Mouse (Mus musculus) embryonic facial prominence, embryonic 12.5 days (tissue): ENCODE measurements at regions not wholly inside any gene's neighbourhood (a gene's known extent, or its start where the extent isn't known, plus 50 kb on each side); places are given as distances from the start of the nearest gene placed in this dataset.

ENCODE experiments used
- ATAC-seq: fragments of 200-750 bp; cut with Nextera tagmentation; 2 replicates; pipeline ENCODE4 v1.8.0; 2017; ENCODE audit not compliant: insufficient number of reproducible peaks, insufficient read depth, low FRiP score, low TSS enrichment
- H3K27ac ChIP-seq: fragments of 300-500 bp; sonication (generic); 2 replicates; pipeline ENCODE4 v1.5.1; 2016; ENCODE audit warnings: mild to moderate bottlenecking
- H3K27me3 ChIP-seq: fragments of 300-500 bp; sonication (generic); 2 replicates; pipeline ENCODE4 v1.6.1; 2016; ENCODE audit warnings: mild to moderate bottlenecking, moderate library complexity
- H3K36me3 ChIP-seq: fragments of 300-500 bp; sonication (generic); 2 replicates; pipeline ENCODE4 v1.6.1; 2016; ENCODE audit warnings: mild to moderate bottlenecking
- H3K4me1 ChIP-seq: fragments of 300-500 bp; sonication (generic); 2 replicates; pipeline ENCODE4 v1.6.1; 2016
- H3K4me2 ChIP-seq: fragments of 300-500 bp; sonication (generic); replicated peaks from 2 replicates; pipeline ENCODE4 v1.6.1; 2016; ENCODE audit warnings: mild to moderate bottlenecking, moderate library complexity
- H3K4me3 ChIP-seq: fragments of 300-500 bp; sonication (generic); 2 replicates; pipeline ENCODE4 v1.5.1; 2016; ENCODE audit warnings: mild to moderate bottlenecking
- H3K9ac ChIP-seq: fragments of 300-500 bp; sonication (generic); 2 replicates; pipeline ENCODE4 v1.6.1; 2016; ENCODE audit warnings: mild to moderate bottlenecking, moderate library complexity
- H3K9me3 ChIP-seq: fragments of 300-500 bp; sonication (generic); 2 replicates; pipeline ENCODE4 v1.6.1; 2016; ENCODE audit warnings: mild to moderate bottlenecking, moderate library complexity
- WGBS: fragments of 180-500 bp; shearing (Covaris S2); methylation state at CpG from one replicate; pipeline ENCODE4 v1.1.7; 2016; 5-methylcytosine and 5-hydroxymethylcytosine counted together

- Histone ChIP-seq H3K27me3 (no peaks in the 10 kb centered on the region), H3K4me2 (0 out of 2 replicates have a peak overlapping the region, but pooled peaks have one; percentile 8), H3K9ac (no peak overlapping the region), H3K4me3 (no peak overlapping the region), H3K9me3 (no peaks in the 10 kb centered on the region), H3K27ac (peak overlapping the region; percentile 73), H3K4me1 (peaks cover 15% of the 10 kb centered on the region), H3K36me3 (no peaks in the 10 kb centered on the region)
- 13% methylated on average over 10 of the region's 10 CpGs for WGBS
- peak; percentile 28; the same call in 1 of the 2 replicates for ATAC-seq
Observed at GRCm38 (mm10) chr9:41334462-41335241, 173.2 kb upstream of the Ubash3b start.

DNA sequence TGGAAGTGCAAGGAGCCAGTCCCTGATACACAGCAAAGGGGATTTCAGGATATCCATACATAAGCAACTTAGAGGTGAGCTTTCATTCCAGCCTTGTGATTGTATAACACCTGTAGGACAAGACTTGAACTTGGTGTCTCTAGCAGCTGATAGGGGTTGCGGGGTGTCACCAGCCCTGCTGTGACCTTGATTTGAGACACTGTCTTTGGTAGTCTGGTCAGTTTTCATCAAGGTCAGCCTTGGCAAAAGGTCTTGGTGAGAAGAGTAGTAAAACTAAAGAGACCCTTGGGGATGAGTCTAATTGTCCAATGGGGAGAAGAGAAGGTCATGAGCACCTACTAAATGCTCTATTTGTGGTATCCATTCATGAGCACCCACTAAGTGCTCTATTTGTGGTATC lies 172.0 kb upstream of the Ubash3b start:
- no peak overlapping the region for H3K9ac ChIP-seq
- no peaks in the 10 kb centered on the region for H3K9me3 ChIP-seq
- WGBS, result 100% methylated on average over 1 of the region's 1 CpGs

GRCm38 (mm10) chr9:41328959-41329358 lies 167.5 kb upstream of the Ubash3b start:
- Histone ChIP-seq H3K4me3 (peak overlapping the region; percentile 15; the same call in 1 of the 2 replicates), H3K9ac (no peak overlapping the region), H3K4me2 (peak overlapping the region; percentile 35), H3K9me3 (no peaks in the 10 kb centered on the region), H3K36me3 (no peaks in the 10 kb centered on the region), H3K27me3 (no peaks in the 10 kb centered on the region), H3K4me1 (peaks cover 36% of the 10 kb centered on the region), H3K27ac (peak overlapping the region; percentile 72; the same call in 1 of the 2 replicates)
- 0 out of 2 replicates have a peak, but pooled peaks have one; percentile 55 for ATAC-seq
- WGBS, result 90% methylated on average over 1 of the region's 1 CpGs

More for the DNA sequence above, 172.0 kb upstream of the Ubash3b start:
- no peak for ATAC-seq
- H3K36me3 ChIP-seq, result no peaks in the 10 kb centered on the region
- H3K4me3 ChIP-seq, result no peak overlapping the region
- no peak overlapping the region for H3K4me2 ChIP-seq
- H3K27me3 ChIP-seq, result no peaks in the 10 kb centered on the region
- no peak overlapping the region for H3K27ac ChIP-seq
- peaks cover 20% of the 10 kb centered on the region for H3K4me1 ChIP-seq

DNA sequence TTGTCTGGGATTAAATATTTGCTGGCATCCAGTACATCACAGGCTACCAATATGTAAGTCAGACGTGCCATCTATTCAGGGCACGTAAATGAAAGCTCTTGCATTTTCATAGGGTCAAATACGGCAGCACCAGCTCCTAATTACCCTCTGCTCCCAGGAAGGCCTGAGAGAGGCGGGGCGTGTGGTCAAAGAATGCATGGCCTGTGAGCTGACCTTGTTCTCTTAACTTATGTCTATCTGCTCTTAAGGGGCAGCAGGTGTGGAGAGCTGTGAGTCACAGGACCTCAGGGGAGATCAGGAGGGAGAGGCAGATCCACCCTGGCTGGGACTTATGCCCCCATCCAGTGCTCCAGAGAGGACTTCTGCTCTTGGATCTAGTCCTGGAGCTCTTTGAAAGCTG lies 167.0 kb upstream of the Ubash3b start:
- H3K36me3 ChIP-seq, result no peaks in the 10 kb centered on the region
- no peaks in the 10 kb centered on the region for H3K27me3 ChIP-seq
- H3K9me3 ChIP-seq, result no peaks in the 10 kb centered on the region
- H3K4me2 ChIP-seq, result peak overlapping the region; percentile 35
- peak overlapping the region; percentile 15; the same call in 1 of the 2 replicates for H3K4me3 ChIP-seq
- H3K9ac ChIP-seq, result no peak overlapping the region
- peaks cover 36% of the 10 kb centered on the region for H3K4me1 ChIP-seq
- H3K27ac ChIP-seq, result peak overlapping the region; percentile 72
- no peak for ATAC-seq
- 28% methylated on average over 5 of the region's 5 CpGs for WGBS

- Histone ChIP-seq H3K9ac (no peak overlapping the region), H3K4me2 (peak overlapping the region; percentile 35), H3K9me3 (no peaks in the 10 kb centered on the region), H3K4me3 (peak overlapping the region; percentile 15; the same call in 1 of the 2 replicates), H3K4me1 (peaks cover 36% of the 10 kb centered on the region), H3K27me3 (no peaks in the 10 kb centered on the region), H3K36me3 (no peaks in the 10 kb centered on the region), H3K27ac (peak overlapping the region; percentile 72; the same call in 1 of the 2 replicates)
- 16% methylated on average over 1 of the region's 1 CpGs for whole genome bisulfite sequencing
- no peak for ATAC-seq
Observed at GRCm38 (mm10) chr9:41328056-41328455, 166.6 kb upstream of the Ubash3b start.

DNA sequence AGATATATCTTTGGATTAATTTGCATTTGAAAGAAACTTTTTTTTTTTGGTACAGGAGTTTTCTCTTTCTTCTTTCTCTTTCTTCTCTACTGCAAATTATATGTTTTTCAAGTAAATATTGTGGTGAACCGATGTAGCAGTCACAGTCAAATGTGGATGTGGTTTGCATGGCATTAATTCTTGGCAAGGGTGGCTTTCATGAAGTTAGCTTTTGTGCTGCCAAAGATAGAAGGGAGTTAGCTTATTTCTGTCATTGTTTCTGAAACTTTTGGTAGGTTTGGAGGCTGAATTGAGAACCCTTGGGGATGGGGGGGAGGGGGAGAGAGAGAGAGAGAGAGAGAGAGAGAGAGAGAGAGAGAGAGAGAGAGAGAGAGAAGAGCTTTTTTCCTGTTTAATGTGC lies 166.1 kb upstream of the Ubash3b start:
- H3K9me3 ChIP-seq, result no peaks in the 10 kb centered on the region
- H3K27ac ChIP-seq, result peak overlapping the region; percentile 52; the same call in 1 of the 2 replicates
- no peak overlapping the region for H3K9ac ChIP-seq
- H3K4me2 ChIP-seq, result peak overlapping the region; percentile 21
- H3K27me3 ChIP-seq, result no peaks in the 10 kb centered on the region
- no peak for ATAC-seq
- H3K36me3 ChIP-seq, result no peaks in the 10 kb centered on the region
- H3K4me3 ChIP-seq, result 0 out of 2 replicates have a peak overlapping the region, but pooled peaks have one; percentile 0
- H3K4me1 ChIP-seq, result peaks cover 36% of the 10 kb centered on the region
- WGBS, result 38% methylated on average over 1 of the region's 1 CpGs

GRCm38 (mm10) chr9:41326772-41327560 lies 165.5 kb upstream of the Ubash3b start:
- Histone ChIP-seq H3K36me3 (no peaks in the 10 kb centered on the region), H3K27ac (peak overlapping the region; percentile 79), H3K27me3 (no peaks in the 10 kb centered on the region), H3K9ac (no peak overlapping the region), H3K4me3 (no peak overlapping the region), H3K4me2 (peak overlapping the region; percentile 21), H3K4me1 (peaks cover 36% of the 10 kb centered on the region), H3K9me3 (no peaks in the 10 kb centered on the region)
- 25% methylated on average over 10 of the region's 10 CpGs for WGBS
- ATAC-seq, result peak; percentile 75; the same call in 1 of the 2 replicates

DNA sequence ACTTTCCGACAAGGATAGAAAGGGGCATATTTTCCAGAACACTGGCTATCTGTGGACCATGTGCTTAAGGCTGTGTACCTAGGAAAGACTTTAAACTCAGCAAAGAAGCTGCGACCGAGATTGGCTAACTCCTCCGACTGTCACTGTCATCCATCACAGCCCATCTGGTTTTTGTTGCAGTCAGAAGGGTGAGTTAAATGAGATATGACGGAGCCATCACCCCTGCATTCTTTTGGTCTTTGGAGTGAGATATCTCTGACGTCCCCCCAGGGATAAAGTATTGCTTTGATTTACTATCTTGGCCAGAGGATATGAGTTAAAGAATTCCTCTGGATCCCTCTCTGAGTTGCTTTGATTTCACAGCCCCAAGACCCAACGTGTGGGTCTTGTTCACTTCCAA lies 160.0 kb upstream of the Ubash3b start:
- H3K4me2 ChIP-seq, result no peak overlapping the region
- H3K36me3 ChIP-seq, result no peaks in the 10 kb centered on the region
- H3K4me3 ChIP-seq, result no peak overlapping the region
- H3K9me3 ChIP-seq, result no peaks in the 10 kb centered on the region
- H3K4me1 ChIP-seq, result peaks cover 15% of the 10 kb centered on the region
- no peaks in the 10 kb centered on the region for H3K27me3 ChIP-seq
- H3K9ac ChIP-seq, result no peak overlapping the region
- 65% methylated on average over 7 of the region's 7 CpGs for WGBS
- no peak for ATAC-seq
- no peak overlapping the region for H3K27ac ChIP-seq

GRCm38 (mm10) chr9:41319066-41319465 lies 157.6 kb upstream of the Ubash3b start:
- Histone ChIP-seq H3K4me3 (no peak overlapping the region), H3K27me3 (no peaks in the 10 kb centered on the region), H3K4me1 (no peaks in the 10 kb centered on the region), H3K9ac (no peak overlapping the region), H3K9me3 (no peaks in the 10 kb centered on the region), H3K36me3 (no peaks in the 10 kb centered on the region), H3K4me2 (no peak overlapping the region), H3K27ac (no peak overlapping the region)
- ATAC-seq, result no peak
- WGBS, result 64% methylated on average over 2 of the region's 2 CpGs

DNA sequence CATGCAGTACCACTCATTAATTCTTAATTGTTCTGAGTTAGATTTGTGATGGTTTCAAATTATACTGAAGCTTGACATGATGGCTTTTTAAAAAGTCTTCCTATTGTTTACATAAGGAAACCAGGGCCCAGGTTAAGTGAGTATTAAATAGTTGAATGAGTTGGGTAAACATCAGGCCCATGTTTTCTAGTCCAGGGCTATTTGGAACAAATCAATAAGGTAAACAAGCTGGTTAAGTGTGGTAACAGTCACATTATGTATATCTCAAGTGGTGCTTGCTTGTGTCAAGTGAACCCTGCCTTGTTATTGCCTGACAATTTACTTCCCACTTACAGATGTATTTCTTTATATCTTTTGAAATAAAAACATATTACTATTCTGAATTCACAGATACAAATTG lies 144.7 kb upstream of the Ubash3b start:
- Histone ChIP-seq H3K27ac (no peak overlapping the region), H3K4me3 (no peak overlapping the region), H3K36me3 (no peaks in the 10 kb centered on the region), H3K4me1 (peaks cover 11% of the 10 kb centered on the region), H3K27me3 (no peaks in the 10 kb centered on the region), H3K4me2 (no peak overlapping the region), H3K9ac (no peak overlapping the region), H3K9me3 (no peaks in the 10 kb centered on the region)
- ATAC-seq, result no peak

GRCm38 (mm10) chr9:41303494-41303828 lies 142.0 kb upstream of the Ubash3b start:
- H3K27me3 ChIP-seq, result no peaks in the 10 kb centered on the region
- no peak overlapping the region for H3K4me3 ChIP-seq
- H3K36me3 ChIP-seq, result no peaks in the 10 kb centered on the region
- ATAC-seq, result no peak
- no peak overlapping the region for H3K4me2 ChIP-seq
- no peak overlapping the region for H3K27ac ChIP-seq
- H3K9me3 ChIP-seq, result no peaks in the 10 kb centered on the region
- H3K4me1 ChIP-seq, result peaks cover 11% of the 10 kb centered on the region
- H3K9ac ChIP-seq, result no peak overlapping the region
- 52% methylated on average over 3 of the region's 3 CpGs for WGBS
